Mouse (Mus musculus) bone marrow macrophage, adult 2 months (primary cell): Measurements from ENCODE around the gene Xpo6. TPM values are rescaled to one million over a fixed set of nuclear protein-coding genes. Genes with fewer than 3 reads are reported as not detected.

ENCODE experiments used
- H3K27ac ChIP-seq: 2 replicates; pipeline ENCODE4 v1.5.1; 2012; ENCODE audit warnings: low read depth, low read length; ENCODE audit not compliant: insufficient read depth
- H3K4me1 ChIP-seq: 2 replicates; pipeline ENCODE4 v1.6.1; 2012; ENCODE audit warnings: low read length; ENCODE audit not compliant: control insufficient read depth, insufficient read depth
- H3K4me3 ChIP-seq: 2 replicates; pipeline ENCODE4 v1.5.1; 2012; ENCODE audit warnings: mild to moderate bottlenecking, low read length, moderate library complexity; ENCODE audit not compliant: insufficient read depth
- CTCF ChIP-seq: IDR thresholded peaks from 2 replicates; pipeline ENCODE4 v1.5.1; 2012; ENCODE audit warnings: low read depth, mild to moderate bottlenecking, low read length, moderate library complexity
- POLR2A ChIP-seq: IDR thresholded peaks from 2 replicates; pipeline ENCODE4 v1.6.1; 2012; ENCODE audit warnings: mild to moderate bottlenecking, low read depth, low read length, borderline replicate concordance
- polyA plus RNA-seq: library from polyadenylated mRNA; stranded (reverse); fragments of >200 nt; gene quantifications from 2 replicates; pipeline ENCODE4 v1.2.4, GENCODE M21; 2012; ENCODE audit not compliant: missing spikeins, insufficient read depth, insufficient read length

Xpo6 gene
- polyA plus RNA-seq, 1 experiment: 64.2 TPM

DNA sequence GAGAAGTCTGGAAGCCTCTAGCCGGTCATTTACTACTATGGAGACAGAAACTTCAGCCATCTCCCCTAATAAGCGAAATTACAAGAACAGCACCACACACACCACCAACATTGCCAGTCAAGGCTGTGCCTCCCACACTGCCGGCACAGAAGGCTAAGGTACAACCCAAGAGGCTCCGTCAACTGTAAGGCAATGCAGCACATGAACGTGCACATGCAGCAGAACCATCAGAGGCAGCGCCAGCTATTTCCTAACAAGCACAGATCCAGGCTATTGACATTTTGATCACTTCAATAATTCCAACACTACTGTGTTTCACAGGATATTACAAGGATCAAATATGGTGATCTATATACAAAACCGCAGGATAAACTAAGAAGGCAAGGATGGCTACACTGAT lies 24.8 kb downstream of the Xpo6 start:
- H3K4me1 ChIP-seq: peaks cover 34% of the 10 kb centered on the region
- TF ChIP-seq CTCF: no peak
- TF ChIP-seq POLR2A: no peak
- H3K4me3 ChIP-seq: no peak overlapping the region
- no peak overlapping the region for H3K27ac ChIP-seq

DNA sequence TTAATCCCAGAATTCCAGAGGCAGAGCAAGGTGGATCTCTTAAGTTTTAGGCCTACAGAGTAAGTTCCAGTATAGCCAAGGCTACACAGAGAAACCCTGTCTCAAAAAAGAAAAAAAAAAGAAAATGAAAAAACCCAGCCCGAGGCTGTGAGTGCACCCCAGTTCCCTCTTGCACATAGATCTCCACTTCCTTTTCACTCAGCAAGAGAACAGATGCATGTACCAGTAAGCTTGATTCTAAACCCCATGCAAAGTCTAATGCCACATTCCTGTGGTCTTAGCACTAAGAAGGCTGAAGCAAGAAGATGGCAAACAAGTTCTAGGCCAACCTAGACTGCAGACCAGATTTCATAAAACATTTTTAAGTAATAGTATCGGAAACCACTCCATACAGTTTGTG lies 25.4 kb downstream of the Xpo6 start:
- TF ChIP-seq CTCF: no peak
- no peak for TF ChIP-seq POLR2A
- Histone ChIP-seq H3K27ac (peak overlapping the region; percentile 50), H3K4me1 (peaks cover 32% of the 10 kb centered on the region), H3K4me3 (no peak overlapping the region)

DNA sequence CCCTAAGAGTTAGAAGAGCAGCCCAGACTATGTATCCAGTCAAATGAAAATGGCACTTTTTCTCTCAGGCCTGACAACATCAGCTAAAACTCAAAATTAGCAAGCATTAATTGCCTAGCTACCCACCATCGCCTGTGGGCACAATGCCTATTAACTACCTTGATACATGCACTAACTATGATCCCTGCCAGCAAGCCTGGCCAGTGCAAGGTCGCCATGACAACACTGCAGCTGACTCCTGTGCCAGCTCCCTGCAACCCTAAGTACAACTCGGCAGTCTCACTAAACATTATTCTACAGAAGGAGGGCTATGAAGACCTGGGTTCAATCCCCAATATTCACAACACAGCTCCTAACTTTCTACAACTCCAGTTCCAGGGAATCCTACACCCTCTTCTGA lies 28.3 kb downstream of the Xpo6 start:
- Histone ChIP-seq H3K27ac (no peak overlapping the region), H3K4me1 (peaks cover 22% of the 10 kb centered on the region), H3K4me3 (no peak overlapping the region)
- TF ChIP-seq CTCF: no peak
- no peak for TF ChIP-seq POLR2A

DNA sequence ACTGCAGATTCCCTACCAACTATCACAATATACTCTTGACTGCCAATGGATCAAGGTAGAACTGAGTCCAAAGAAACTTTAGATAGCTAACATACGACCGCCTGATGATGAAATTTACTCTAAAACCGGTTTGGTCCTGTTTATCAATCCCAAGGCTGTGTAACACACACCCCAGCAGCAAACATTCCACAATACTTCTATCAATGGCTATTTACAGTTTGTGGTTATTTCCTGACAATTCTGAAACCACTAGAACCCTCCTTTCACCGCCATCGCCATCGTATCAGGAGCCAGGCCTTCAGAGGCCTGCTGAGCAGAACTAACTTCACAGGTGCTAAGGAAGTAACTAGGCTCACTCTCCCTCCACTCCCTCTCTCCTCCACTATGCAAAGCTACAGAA lies 31.7 kb downstream of the Xpo6 start:
- TF ChIP-seq CTCF: no peak
- no peak for TF ChIP-seq POLR2A
- H3K27ac ChIP-seq: no peak overlapping the region
- H3K4me1 ChIP-seq: peaks cover 7% of the 10 kb centered on the region; the same call in 1 of the 2 replicates
- no peak overlapping the region for H3K4me3 ChIP-seq

DNA sequence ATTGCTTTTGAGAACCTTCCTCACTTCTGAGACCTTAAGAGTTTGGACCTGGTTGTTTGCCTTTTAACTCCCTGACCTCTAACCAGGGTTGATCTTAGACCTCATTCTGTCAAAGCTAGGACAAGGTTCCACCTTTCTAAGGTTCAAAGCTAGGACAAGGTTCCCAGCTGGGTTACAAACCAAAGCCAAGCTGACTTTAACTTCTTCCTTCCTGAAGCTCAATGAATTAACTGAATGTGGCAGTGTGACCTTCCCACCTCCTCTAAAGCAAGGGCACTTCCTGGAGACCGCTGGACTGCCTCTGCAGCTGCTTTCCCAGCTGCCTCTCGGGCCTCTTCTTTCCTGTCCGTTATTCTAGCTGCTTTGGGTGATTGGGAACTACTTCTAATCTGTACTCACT lies 32.9 kb downstream of the Xpo6 start:
- Histone ChIP-seq H3K4me1 (peaks cover 7% of the 10 kb centered on the region; the same call in 1 of the 2 replicates), H3K4me3 (no peak overlapping the region), H3K27ac (no peak overlapping the region)
- TF ChIP-seq CTCF (no peak), POLR2A (no peak)

DNA sequence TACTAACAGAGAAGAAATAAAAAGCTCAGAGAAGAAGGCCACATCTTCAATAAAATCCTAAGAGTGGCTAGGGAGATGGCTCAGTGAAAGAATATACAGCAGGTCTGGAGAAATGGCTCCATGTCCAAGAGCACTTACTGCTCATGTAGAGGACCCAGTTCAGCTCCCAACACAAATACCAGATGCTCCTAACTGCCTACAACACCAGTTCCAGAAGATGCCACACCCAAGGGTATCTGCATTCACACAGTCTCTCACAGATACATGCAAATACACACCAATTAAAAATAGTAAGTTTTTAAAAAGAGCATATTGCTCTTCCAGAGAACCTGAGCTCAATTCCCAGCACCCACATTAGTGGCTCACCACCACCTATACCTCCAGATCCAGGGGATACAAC lies 33.7 kb downstream of the Xpo6 start:
- TF ChIP-seq POLR2A (no peak), CTCF (no peak)
- H3K4me3 ChIP-seq: no peak overlapping the region
- peaks cover 7% of the 10 kb centered on the region; the same call in 1 of the 2 replicates for H3K4me1 ChIP-seq
- H3K27ac ChIP-seq: no peak overlapping the region

DNA sequence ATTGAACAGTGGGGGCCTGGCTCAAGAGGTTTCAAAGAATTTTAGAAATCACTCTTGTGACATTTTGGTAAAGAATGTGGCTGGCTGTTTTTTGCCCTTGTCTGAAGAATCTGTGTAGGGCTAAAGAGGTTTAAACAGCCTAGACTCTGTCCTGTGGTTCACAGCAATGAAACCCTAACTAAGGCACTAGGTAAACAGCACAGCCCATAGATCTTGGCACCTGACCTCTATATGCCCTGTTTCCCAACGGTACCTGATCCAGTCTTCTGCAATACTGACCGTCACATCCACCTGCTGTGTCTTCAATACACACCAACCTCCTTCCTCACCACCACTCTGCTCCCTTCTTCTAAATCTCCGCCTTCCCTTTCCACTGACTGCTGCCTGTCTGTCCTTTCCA lies 42.1 kb downstream of the Xpo6 start:
- H3K4me1 ChIP-seq: no peaks in the 10 kb centered on the region
- no peak overlapping the region for H3K27ac ChIP-seq
- TF ChIP-seq POLR2A (no peak), CTCF (no peak)
- no peak overlapping the region for H3K4me3 ChIP-seq

DNA sequence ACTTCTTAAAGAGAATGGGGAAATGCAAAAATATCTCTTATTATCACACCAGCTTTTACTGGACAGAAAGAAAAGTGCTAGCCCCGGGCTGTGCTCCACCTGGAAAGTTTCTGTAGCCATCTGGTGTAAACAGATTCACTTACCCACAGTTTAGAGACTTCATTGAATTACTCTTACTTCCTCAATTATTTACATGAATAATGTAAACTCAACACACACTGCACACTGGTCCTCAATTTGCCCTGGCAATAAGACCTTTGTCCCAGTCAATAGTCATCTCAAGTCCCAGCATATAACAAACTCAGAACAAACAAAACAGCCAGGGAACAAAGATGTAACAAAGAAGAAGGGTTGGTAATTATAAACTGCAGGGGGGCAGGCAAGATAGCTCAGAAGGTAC lies 44.6 kb downstream of the Xpo6 start:
- TF ChIP-seq POLR2A (no peak), CTCF (no peak)
- H3K27ac ChIP-seq: no peak overlapping the region
- no peak overlapping the region for H3K4me3 ChIP-seq
- H3K4me1 ChIP-seq: no peaks in the 10 kb centered on the region

DNA sequence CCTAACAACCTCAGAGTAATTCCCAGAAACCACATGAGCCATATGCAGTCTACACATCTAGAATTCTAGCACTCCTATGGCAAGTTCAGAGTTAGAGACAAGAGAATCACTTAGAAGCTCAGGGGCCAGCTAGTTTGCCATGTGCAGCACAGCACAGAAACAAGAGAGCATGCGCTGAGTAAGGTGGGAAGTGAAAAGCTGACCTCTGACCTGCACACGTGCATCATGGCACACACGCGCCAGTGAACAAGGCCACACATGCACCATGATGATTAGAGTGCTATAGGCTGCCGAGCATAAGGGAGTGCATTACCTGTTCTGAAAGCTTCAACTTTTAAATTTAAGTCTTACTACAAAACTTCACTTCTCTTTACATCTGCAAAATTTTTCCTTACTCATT lies 45.6 kb downstream of the Xpo6 start:
- TF ChIP-seq POLR2A: no peak
- no peak for TF ChIP-seq CTCF
- H3K4me1 ChIP-seq: no peaks in the 10 kb centered on the region
- no peak overlapping the region for H3K27ac ChIP-seq
- H3K4me3 ChIP-seq: no peak overlapping the region

DNA sequence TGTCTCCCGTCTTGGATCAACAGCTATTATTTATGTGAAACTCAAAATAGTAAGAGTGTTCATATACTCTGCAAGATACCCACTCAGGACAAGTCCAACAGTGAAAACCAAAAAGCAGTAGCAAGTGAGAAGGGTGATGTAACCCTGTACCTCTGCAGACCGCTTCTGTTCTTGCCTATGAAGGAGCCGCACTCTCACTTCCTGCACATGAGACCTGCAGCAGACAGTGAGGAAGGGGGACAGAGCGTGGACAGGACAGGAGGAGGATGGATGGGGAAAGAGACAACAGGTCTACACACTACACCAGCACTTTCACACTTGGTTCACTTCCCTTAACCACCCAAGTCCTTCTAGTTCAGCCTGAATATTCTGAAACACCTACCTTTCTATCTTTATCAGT lies 48.0 kb downstream of the Xpo6 start:
- Histone ChIP-seq H3K4me3 (no peak overlapping the region), H3K27ac (no peak overlapping the region), H3K4me1 (peaks cover 5% of the 10 kb centered on the region)
- TF ChIP-seq CTCF: no peak
- no peak for TF ChIP-seq POLR2A

DNA sequence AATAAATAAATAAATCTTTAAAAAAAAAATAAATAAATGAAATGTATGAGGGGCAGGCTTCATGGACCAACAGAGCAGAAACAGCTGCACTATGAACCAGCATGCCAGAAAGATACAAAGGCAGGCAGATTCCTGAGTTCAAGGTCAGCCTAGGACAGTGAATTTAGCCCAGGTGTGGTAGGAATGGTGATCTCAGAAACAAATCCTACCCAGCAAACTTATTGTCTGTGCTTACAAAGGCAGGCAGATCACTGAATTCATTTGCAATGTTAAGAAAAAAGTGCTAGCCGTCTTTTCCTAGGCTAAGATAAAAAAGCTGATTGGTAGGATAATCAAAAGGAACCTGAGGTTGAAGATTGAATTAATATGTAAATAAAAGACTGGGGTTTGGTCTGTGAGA lies 54.1 kb downstream of the Xpo6 start:
- no peak for TF ChIP-seq POLR2A
- TF ChIP-seq CTCF: no peak
- Histone ChIP-seq H3K27ac (no peak overlapping the region), H3K4me3 (no peak overlapping the region), H3K4me1 (peaks cover 34% of the 10 kb centered on the region)
